Mouse (Mus musculus) cortical plate, adult 2 months (tissue): ENCODE measurements around the gene Slc1a3.

ENCODE experiments used
- CTCF ChIP-seq: fragments of 200-500 bp; IDR thresholded peaks from 2 replicates; pipeline ENCODE4 v1.5.1; 2011; ENCODE audit warnings: mild to moderate bottlenecking, control low read depth, low read length; ENCODE audit not compliant: insufficient read depth; ENCODE audit errors: extremely low read depth
- POLR2A ChIP-seq: fragments of 200-500 bp; IDR thresholded peaks from 2 replicates; pipeline ENCODE4 v1.6.1; 2011; ENCODE audit warnings: mild to moderate bottlenecking, low read length, control low read depth; ENCODE audit not compliant: insufficient read depth; ENCODE audit errors: extremely low read depth

GRCm38 (mm10) chr15:8710146-8711006 lies at the start of gene Slc1a3:
- TF ChIP-seq CTCF = no peak
- 0 out of 2 replicates have a peak, but pooled peaks have one; percentile 35 for TF ChIP-seq POLR2A
